Mouse (Mus musculus) hematopoietic multipotent progenitor cell, adult 10-12 weeks (in vitro differentiated cells): ENCODE data around the gene Cenpl. TPM values are rescaled to one million over a fixed set of nuclear protein-coding genes. Genes with fewer than 3 reads are reported as not detected.

Experiments used
- polyA plus RNA-seq: library from polyadenylated mRNA; stranded (reverse); fragments of >175 nt; gene quantifications from 2 replicates; pipeline ENCODE4 v1.2.3, GENCODE M21; 2012; ENCODE audit warnings: low replicate concordance

The Cenpl gene
- polyA plus RNA-seq, result 6.3 and 9.5 TPM in 2 replicates

DNA sequence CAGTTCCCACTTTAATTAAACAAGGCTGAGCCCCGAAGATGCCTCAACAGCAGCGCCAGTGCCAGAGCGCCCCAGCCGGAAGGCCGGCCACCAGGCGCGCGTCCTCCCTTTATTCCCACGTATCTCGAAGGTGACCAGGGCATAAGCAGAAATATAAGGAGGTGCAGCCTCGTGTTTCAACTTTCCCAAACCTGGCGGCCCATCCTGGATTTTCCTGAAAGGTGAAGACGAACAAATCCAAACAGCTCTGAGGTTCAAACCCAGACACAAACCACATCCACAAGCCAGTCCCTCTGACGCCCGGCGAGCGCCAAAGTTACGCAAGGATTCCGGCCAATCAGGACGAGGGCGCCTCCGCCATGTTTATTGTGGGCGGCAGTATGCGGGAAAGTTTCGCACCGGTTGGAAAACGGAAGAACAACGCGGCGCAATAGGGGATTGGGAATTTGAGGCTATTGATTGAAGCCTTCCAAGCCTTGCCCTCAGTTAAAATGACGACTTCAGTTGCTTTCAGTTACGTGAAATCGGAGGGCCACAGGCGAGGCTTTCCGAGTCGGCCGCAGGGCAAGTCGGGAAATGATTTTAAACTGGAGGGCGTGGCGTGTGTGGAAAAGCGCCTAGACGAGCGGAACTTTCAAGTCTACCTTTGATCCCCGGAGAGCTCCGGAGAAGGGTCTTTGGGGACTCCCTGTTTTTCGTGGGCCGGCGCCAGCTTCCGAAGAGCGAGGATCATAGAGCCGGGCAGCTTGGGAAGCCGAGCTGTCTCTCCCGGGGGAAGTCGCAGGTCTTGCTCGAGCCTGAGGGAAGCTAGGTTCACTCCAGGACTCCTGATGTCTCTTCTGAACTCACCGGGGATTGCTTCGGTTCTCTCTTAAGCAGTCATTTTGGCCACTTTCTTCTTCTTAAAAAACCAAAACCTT lies at the start of gene Cenpl, which contains the start of gene Dars2:
Gene Cenpl (plus strand): TSS at position 362 of the 920 bp plus-strand sequence.
Gene Dars2 (minus strand): TSS at position 307 of the 920 bp plus-strand sequence.

DNA sequence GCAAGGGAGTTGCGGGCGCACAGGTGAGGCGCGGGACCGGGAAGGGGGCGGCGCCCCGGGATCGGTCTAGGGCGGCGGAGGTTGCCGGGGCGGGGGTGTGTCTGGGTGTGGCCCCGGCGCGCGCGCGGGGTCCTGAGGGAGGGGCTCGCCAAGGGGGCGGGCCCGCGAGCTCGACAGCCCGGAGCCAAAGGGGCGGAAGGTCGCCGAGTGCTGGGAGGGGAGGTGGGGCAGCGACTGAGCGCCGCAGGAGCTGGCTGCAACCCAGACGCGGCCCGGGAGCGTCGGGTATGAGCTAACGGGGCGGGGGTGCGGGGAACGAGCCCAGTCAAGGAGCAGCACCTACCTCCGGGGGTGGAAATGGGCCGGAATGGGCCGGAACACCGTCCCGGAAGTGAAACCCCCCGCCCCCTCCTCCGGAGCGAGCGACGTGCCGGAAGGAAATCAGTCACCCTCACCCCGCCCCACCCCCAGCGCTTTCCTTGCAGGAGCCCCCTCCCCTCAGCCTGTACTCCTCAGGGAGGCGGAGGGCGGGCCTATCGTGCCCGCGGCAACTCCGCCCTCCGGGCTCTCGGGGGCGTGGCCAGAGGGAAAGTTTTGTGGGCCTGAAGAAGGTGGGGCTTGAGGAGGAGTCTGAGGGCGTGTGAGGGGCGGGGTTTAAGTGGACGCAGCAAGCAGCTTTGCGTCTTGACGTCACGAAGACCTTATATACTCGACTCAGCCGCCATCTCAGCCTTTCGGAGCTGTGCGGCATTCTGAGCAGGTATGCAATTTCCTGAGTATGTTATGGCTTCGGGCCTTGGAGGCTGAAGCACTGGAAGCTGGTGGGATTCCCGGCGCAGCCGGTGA lies 35.9 kb upstream of the Cenpl start, which contains the start of gene Zbtb37:
Gene Zbtb37 (minus strand): TSS at position 415 of the 846 bp plus-strand sequence.

DNA sequence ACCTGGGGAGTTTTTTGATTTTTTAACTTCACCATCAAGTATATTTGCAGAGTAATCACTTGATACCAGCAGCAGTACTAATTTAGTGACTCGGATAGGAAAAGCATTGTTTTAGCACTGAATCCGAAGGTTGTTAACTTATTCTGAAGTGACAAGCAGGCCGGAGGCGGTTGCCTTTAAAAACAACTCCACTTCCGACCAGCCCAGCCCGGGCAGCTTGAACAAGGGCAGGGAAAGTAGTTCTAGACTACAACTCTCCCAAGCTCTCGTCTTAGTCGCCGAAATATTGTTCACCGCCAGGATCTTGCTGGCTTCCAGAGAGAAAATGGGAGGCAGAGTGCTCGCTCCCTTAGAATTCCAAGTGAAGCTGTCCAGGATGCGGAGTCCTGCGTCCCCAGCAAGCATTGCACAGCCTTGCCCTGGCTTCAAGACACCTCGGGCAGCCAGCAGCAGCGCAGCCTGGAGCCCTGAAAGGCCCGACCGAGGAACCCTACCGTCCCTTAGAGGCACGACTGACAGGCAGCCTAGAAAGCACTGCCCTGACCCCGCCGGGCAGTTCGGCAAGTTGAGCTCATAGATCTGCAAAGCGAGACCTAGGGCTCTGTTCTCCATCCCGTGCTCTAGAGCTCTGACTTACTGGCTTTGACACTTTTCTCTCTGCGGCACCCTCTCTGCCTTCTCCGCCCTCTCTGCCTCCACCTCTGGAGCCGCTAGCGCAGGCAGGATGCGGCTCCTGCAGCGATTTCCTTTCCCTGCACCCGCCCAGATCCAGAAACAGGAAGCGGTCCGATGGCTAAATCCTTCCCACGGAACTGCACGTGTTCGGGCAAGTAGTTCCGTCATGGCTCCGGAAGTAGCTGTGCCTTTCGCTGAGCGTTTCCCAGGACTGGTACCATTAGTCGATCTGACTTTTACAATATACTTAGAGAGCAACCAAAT lies 60.5 kb downstream of the Cenpl start, which contains the start of gene Klhl20:
Gene Klhl20 (minus strand): TSS at position 786 of the 939 bp plus-strand sequence.

Other genes with a start within 250 kb of the Cenpl start
- 1.5 and 2.9 TPM in 2 replicates for gene Rc3h1, start 164.3 kb upstream of the Cenpl start, polyA plus RNA-seq
- gene Serpinc1, start 92.1 kb upstream of the Cenpl start, polyA plus RNA-seq, result 0.65 TPM in 1 of 2 replicates, not detected in the other
- gene Zbtb37, start 35.9 kb upstream of the Cenpl start, polyA plus RNA-seq, result 0.36 and 1.2 TPM in 2 replicates
- 1.3 and 2.1 TPM in 2 replicates for gene Dars2, start 55 bp upstream of the Cenpl start, polyA plus RNA-seq
- 1.3 and 2.2 TPM in 2 replicates for gene Klhl20, start 60.8 kb downstream of the Cenpl start, polyA plus RNA-seq
- not detected in 2 replicates for gene Ankrd45, start 72.0 kb downstream of the Cenpl start, polyA plus RNA-seq
- not detected in 2 replicates for gene Tex50, start 88.6 kb downstream of the Cenpl start, polyA plus RNA-seq
- 5.3 and 14.8 TPM in 2 replicates for gene Prdx6, start 180.5 kb downstream of the Cenpl start, polyA plus RNA-seq